Mouse (Mus musculus) lung, postnatal 0 days (tissue): ENCODE results near the gene Ltbp2. TPM values are rescaled to one million over a fixed set of nuclear protein-coding genes. Genes with fewer than 3 reads are reported as not detected.
A peak's percentile ranks its signal among the peaks of the same experiment; 100 is the strongest.

Experiments used
- ATAC-seq: fragments of 200-750 bp; cut with Nextera tagmentation; 2 replicates; pipeline ENCODE4 v1.8.0; 2017; ENCODE audit warnings: moderate library complexity
- DNase-seq: peaks from one replicate; pipeline ENCODE4 v3.0.0-alpha.2; 2016; ENCODE audit warnings: low spot score
- H3K27ac ChIP-seq: fragments of 300-500 bp; sonication (generic); 2 replicates; pipeline ENCODE4 v1.5.1; 2014; ENCODE audit warnings: antibody characterized with exemption, mild to moderate bottlenecking, low read length, mixed read lengths
- H3K27me3 ChIP-seq: fragments of 300-500 bp; sonication (generic); replicated peaks from 2 replicates; pipeline ENCODE4 v1.6.1; 2014; ENCODE audit warnings: low read length, mixed read lengths; ENCODE audit not compliant: insufficient read depth
- H3K36me3 ChIP-seq: fragments of 300-500 bp; sonication (generic); 2 replicates; pipeline ENCODE4 v1.6.1; 2014; ENCODE audit warnings: low read length, mixed read lengths; ENCODE audit not compliant: insufficient read depth
- H3K4me1 ChIP-seq: fragments of 300-500 bp; sonication (generic); 2 replicates; pipeline ENCODE4 v1.6.1; 2014; ENCODE audit warnings: antibody characterized with exemption, low read depth, low read length, mixed read lengths; ENCODE audit not compliant: insufficient read depth
- H3K4me2 ChIP-seq: fragments of 300-500 bp; sonication (generic); replicated peaks from 2 replicates; pipeline ENCODE4 v1.6.1; 2014; ENCODE audit warnings: low read depth, mild to moderate bottlenecking, low read length, moderate library complexity, mixed read lengths
- H3K4me3 ChIP-seq: fragments of 300-500 bp; sonication (generic); 2 replicates; pipeline ENCODE4 v1.5.1; 2014; ENCODE audit warnings: low read depth, low read length
- H3K9ac ChIP-seq: fragments of 300-500 bp; sonication (generic); replicated peaks from 2 replicates; pipeline ENCODE4 v1.6.1; 2014; ENCODE audit warnings: low read depth, mild to moderate bottlenecking
- H3K9me3 ChIP-seq: fragments of 300-500 bp; sonication (generic); 2 replicates; pipeline ENCODE4 v1.6.1; 2016; ENCODE audit warnings: low read length, mixed read lengths
- CTCF ChIP-seq: IDR thresholded peaks from 2 replicates; pipeline ENCODE4 v1.5.1; 2016; ENCODE audit warnings: antibody characterized with exemption, mild to moderate bottlenecking
- EP300 ChIP-seq: IDR thresholded peaks from 2 replicates; pipeline ENCODE4 v1.6.1; 2016; ENCODE audit warnings: antibody characterized with exemption, mild to moderate bottlenecking, control low read depth
- WGBS: fragments of 180-500 bp; shearing (Covaris S2); extraction: QIAGEN DNeasy Blood & Tissue Kit; methylation state at CpG from one replicate; pipeline ENCODE4 v1.1.7; 2014; 5-methylcytosine and 5-hydroxymethylcytosine counted together
- polyA plus RNA-seq: library from polyadenylated mRNA; unstranded; fragments of >200 nt; fragmentation: Nextera tagmentation; extraction: Ambion mirVana; gene quantifications from 2 replicates; pipeline ENCODE4 v1.2.1, GENCODE M21; 2015

Gene Ltbp2
- polyA plus RNA-seq, 1 experiment from 2014 or later, result 22.4 TPM

DNA sequence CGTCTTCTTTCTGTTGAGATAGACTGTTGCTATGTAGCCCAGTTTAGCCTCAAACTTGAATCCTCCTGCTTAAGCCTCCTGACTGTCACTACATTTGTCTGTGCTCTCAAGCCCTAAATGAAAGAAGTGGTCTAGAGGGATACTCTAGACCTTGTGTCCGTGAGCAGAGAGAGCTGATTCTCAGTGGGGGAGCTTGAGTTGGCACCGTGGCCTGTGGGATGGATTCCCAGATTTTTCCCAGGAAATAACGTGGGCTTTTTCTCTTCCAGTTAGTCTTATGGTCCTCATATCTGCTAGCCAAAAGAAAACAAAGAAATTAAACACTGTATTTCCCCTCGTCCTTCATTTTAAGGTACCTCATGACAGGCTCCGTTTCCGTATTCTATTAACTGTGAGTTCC, 24.0 kb upstream of the Ltbp2 start:
- Histone ChIP-seq H3K4me2 (no peak overlapping the region), H3K9me3 (no peaks in the 10 kb centered on the region), H3K27me3 (no peaks in the 10 kb centered on the region), H3K27ac (no peak overlapping the region), H3K4me3 (no peak overlapping the region), H3K4me1 (no peaks in the 10 kb centered on the region), H3K9ac (no peak overlapping the region), H3K36me3 (no peaks in the 10 kb centered on the region)
- ATAC-seq (no peak), DNase-seq (no peak)
- TF ChIP-seq EP300 (no peak), CTCF (no peak)
- WGBS, result 74% methylated on average over 7 of the region's 7 CpGs

- DNase-seq (no peak), ATAC-seq (no peak)
- H3K4me3 ChIP-seq, result no peak overlapping the region
- no peaks in the 10 kb centered on the region for H3K36me3 ChIP-seq
- H3K27ac ChIP-seq, result no peak overlapping the region
- no peaks in the 10 kb centered on the region for H3K4me1 ChIP-seq
- no peaks in the 10 kb centered on the region for H3K9me3 ChIP-seq
- H3K4me2 ChIP-seq, result no peak overlapping the region
- TF ChIP-seq CTCF (no peak), EP300 (no peak)
- 74% methylated on average over 5 of the region's 5 CpGs for WGBS
- no peak overlapping the region for H3K9ac ChIP-seq
- no peaks in the 10 kb centered on the region for H3K27me3 ChIP-seq
These were observed 21.0 kb upstream of the Ltbp2 start for GRCm38 (mm10) chr12:84897322-84897721.

- Histone ChIP-seq H3K4me1 (no peaks in the 10 kb centered on the region), H3K36me3 (no peaks in the 10 kb centered on the region), H3K27ac (no peak overlapping the region; the same call in 1 of the 2 replicates), H3K9me3 (no peaks in the 10 kb centered on the region), H3K9ac (no peak overlapping the region), H3K27me3 (no peaks in the 10 kb centered on the region), H3K4me3 (no peak overlapping the region), H3K4me2 (no peak overlapping the region)
- peak; percentile 46 for DNase-seq
- ATAC-seq, result peak; percentile 77
- TF ChIP-seq CTCF (no peak), EP300 (no peak)
- 45% methylated on average over 6 of the region's 6 CpGs for whole genome bisulfite sequencing
These were observed 19.9 kb upstream of the Ltbp2 start for GRCm38 (mm10) chr12:84896235-84896634.

- H3K27me3 ChIP-seq, result no peaks in the 10 kb centered on the region
- no peaks in the 10 kb centered on the region for H3K9me3 ChIP-seq
- no peak overlapping the region for H3K9ac ChIP-seq
- no peaks in the 10 kb centered on the region for H3K36me3 ChIP-seq
- no peak overlapping the region for H3K27ac ChIP-seq
- no peak overlapping the region for H3K4me3 ChIP-seq
- no peaks in the 10 kb centered on the region for H3K4me1 ChIP-seq
- ATAC-seq (no peak), DNase-seq (no peak)
- WGBS, result 52% methylated on average over 9 of the region's 9 CpGs
- H3K4me2 ChIP-seq, result no peak overlapping the region
- no peak for TF ChIP-seq CTCF
- no peak for TF ChIP-seq EP300
These were observed 17.6 kb upstream of the Ltbp2 start for GRCm38 (mm10) chr12:84893648-84894628.

- ATAC-seq (no peak), DNase-seq (no peak)
- 64% methylated on average over 15 of the region's 15 CpGs for WGBS
- Histone ChIP-seq H3K27me3 (0 out of 2 replicates have a peak, but pooled peaks cover 3% of the 10 kb centered on the region), H3K9me3 (no peaks in the 10 kb centered on the region), H3K36me3 (no peaks in the 10 kb centered on the region), H3K4me2 (no peak overlapping the region), H3K9ac (no peak overlapping the region), H3K4me3 (no peak overlapping the region), H3K4me1 (no peaks in the 10 kb centered on the region), H3K27ac (no peak overlapping the region)
- TF ChIP-seq EP300, result no peak
- TF ChIP-seq CTCF, result no peak
These were observed 14.0 kb upstream of the Ltbp2 start for GRCm38 (mm10) chr12:84890289-84890688.

DNA sequence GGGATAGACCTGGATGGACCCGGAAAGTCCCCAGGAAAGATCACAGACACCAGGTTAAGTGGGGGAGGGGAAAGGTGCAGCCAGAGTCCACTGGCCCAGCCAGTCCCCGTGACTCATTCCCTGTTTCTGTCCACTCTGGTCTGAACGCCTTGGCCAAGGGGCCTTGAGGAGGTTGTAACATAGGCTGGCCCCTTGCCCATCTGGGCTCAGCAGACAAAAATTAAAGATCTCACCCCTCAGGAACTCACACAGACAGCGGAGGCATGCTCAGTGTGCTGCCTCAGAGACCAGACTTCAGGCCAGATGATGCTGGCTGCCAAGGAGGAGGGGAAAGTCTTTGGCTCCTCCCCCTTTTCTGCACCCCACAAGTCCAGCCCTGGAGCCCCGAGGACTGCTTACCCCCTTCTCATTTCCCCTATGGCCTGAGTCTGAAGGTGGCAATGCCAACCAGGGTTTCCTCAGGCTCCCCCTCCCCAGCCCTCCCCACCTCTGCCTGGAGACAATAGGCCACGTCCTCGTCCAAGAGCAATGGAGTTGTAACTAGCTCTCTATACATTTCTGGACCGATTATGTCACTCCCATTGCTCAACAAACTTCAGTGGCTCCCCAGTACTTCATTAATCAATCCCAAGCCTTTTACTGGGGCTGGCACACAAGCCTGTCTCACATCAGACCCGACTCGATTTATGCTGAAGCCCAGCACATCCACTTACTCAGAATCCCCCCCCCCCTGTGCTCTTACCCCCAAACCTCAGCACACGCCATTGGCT, 9.0 kb upstream of the Ltbp2 start:
- TF ChIP-seq CTCF (no peak), EP300 (no peak)
- H3K36me3 ChIP-seq, result no peaks in the 10 kb centered on the region
- H3K9ac ChIP-seq, result no peak overlapping the region
- peak overlapping the region; percentile 43; the same call in 1 of the 2 replicates for H3K27ac ChIP-seq
- no peak overlapping the region for H3K4me3 ChIP-seq
- ATAC-seq (peak; percentile 91), DNase-seq (peak; percentile 90)
- no peaks in the 10 kb centered on the region for H3K4me1 ChIP-seq
- no peak overlapping the region for H3K4me2 ChIP-seq
- no peaks in the 10 kb centered on the region for H3K9me3 ChIP-seq
- H3K27me3 ChIP-seq, result 0 out of 2 replicates have a peak, but pooled peaks cover 3% of the 10 kb centered on the region
- 39% methylated on average over 11 of the region's 11 CpGs for WGBS
